Mouse (Mus musculus) kidney, adult 18-20 months (tissue): Measurements from ENCODE around the gene Mfsd14a.

ENCODE experiments used
- DNase-seq: peaks from one replicate; pipeline ENCODE4 v3.0.0; 2021

Gene Mfsd14a

GRCm38 (mm10) chr3:116652033-116652446, 10.4 kb downstream of the Mfsd14a start:
- DNase-seq = no peak

GRCm38 (mm10) chr3:116650698-116651097, 11.8 kb downstream of the Mfsd14a start:
- DNase-seq = no peak

GRCm38 (mm10) chr3:116648805-116649204, 13.7 kb downstream of the Mfsd14a start:
- no peak for DNase-seq

GRCm38 (mm10) chr3:116646387-116646786, 16.1 kb downstream of the Mfsd14a start:
- DNase-seq = no peak

GRCm38 (mm10) chr3:116642373-116642772, 20.1 kb downstream of the Mfsd14a start:
- DNase-seq = no peak

GRCm38 (mm10) chr3:116641811-116642371, 20.6 kb downstream of the Mfsd14a start:
- DNase-seq = no peak

GRCm38 (mm10) chr3:116640024-116640423, 22.5 kb downstream of the Mfsd14a start:
- DNase-seq = no peak

GRCm38 (mm10) chr3:116638572-116638971, 23.9 kb downstream of the Mfsd14a start:
- DNase-seq = no peak

- DNase-seq = no peak
Measured at GRCm38 (mm10) chr3:116637693-116638476, 24.6 kb downstream of the Mfsd14a start.

GRCm38 (mm10) chr3:116635799-116636198, 26.7 kb downstream of the Mfsd14a start:
- DNase-seq = no peak

GRCm38 (mm10) chr3:116634853-116635252, 27.6 kb downstream of the Mfsd14a start:
- no peak for DNase-seq

GRCm38 (mm10) chr3:116634091-116634490, 28.4 kb downstream of the Mfsd14a start:
- DNase-seq = no peak

GRCm38 (mm10) chr3:116632971-116633370, 29.5 kb downstream of the Mfsd14a start:
- no peak for DNase-seq

- DNase-seq = no peak
Measured at GRCm38 (mm10) chr3:116631459-116631858, 31.0 kb downstream of the Mfsd14a start.

GRCm38 (mm10) chr3:116622641-116623040, 39.8 kb downstream of the Mfsd14a start:
- DNase-seq = no peak

- no peak for DNase-seq
Measured at GRCm38 (mm10) chr3:116620636-116621370, 41.7 kb downstream of the Mfsd14a start.

GRCm38 (mm10) chr3:116618855-116619254, 43.6 kb downstream of the Mfsd14a start:
- DNase-seq = no peak

- no peak for DNase-seq
Measured at GRCm38 (mm10) chr3:116615318-116616068, 47.0 kb downstream of the Mfsd14a start.

GRCm38 (mm10) chr3:116614295-116614892, 48.1 kb downstream of the Mfsd14a start, which contains the start of gene Trmt13:
Trmt13 (minus strand) TSS chr3:116614587.
- no peak for DNase-seq

GRCm38 (mm10) chr3:116604570-116604969, 57.9 kb downstream of the Mfsd14a start:
- no peak for DNase-seq

- DNase-seq = no peak
Measured at GRCm38 (mm10) chr3:116601781-116602180, 60.7 kb downstream of the Mfsd14a start.

- DNase-seq = no peak
Measured at GRCm38 (mm10) chr3:116601005-116601404, 61.5 kb downstream of the Mfsd14a start.

- DNase-seq = no peak
Measured at GRCm38 (mm10) chr3:116599705-116600104, 62.8 kb downstream of the Mfsd14a start.
